Mouse (Mus musculus) olfactory bulb, adult 2 months (tissue): ENCODE measurements around the gene Utf1.
A peak's percentile ranks its signal among the peaks of the same experiment; 100 is the strongest.

Experiments used
- CTCF ChIP-seq: fragments of 200-500 bp; IDR thresholded peaks from 2 replicates; pipeline ENCODE4 v1.5.1; 2012; ENCODE audit warnings: low read depth, mild to moderate bottlenecking, low read length, moderate library complexity; ENCODE audit not compliant: insufficient read depth
- POLR2A ChIP-seq: fragments of 200-500 bp; IDR thresholded peaks from 2 replicates; pipeline ENCODE4 v1.6.1; 2012; ENCODE audit warnings: mild to moderate bottlenecking, low read depth, low read length, moderate library complexity; ENCODE audit not compliant: insufficient read depth

DNA sequence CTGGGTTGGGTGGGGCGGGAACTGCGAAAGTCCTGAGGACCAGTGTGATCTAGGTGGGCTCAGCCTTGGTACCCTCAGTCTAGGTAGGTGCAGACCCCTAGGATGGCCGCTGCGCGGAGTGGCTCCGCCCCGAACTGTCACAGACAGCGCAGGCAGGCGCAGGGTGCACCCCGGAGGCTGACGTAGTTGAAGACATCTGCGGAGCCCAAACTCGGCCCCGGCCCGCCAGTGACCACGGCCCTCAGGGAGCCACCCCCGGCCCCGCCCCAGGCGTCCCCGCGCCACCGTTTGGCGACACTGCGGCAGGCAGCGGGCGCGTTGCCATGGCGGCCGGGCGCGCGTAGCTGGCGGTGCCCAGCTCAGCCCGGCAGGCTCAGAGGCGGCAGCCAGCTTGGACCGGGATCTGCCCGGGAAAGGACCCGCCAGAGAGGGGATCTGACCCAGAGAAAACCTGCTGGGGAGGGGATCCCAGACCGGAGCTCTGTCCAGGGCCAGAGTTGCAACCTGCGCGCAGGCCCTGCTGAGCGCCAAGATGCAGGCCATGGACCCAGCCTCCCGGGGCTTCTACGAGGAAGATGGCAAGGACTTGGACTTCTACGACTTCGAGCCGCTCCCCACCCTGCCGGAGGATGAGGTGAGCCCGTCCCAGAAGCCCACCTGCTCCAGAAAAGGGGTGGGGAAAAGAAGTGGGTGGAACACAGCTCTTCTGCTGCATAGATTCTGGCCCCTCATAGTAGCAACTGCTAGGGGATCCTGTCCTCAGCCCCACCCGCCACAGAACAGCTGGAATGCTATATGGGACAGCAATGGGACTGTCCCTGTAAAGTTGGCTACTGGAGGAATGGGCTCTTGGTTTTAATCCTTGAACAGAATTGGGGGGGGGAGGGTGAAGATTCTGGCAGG, 48.7 kb upstream of the Utf1 start, which contains the start of gene Kndc1:
- TF ChIP-seq CTCF (no peak), POLR2A (peak; percentile 16; the same call in 1 of the 2 replicates)
